Comparison of ENCODE assay signal across 8 mouse cellular contexts in genomic region chr1:133492291-133492985, GRCm38 (mm10).
DNase-seq lines count a peak whose midpoint lies in the region; ATAC-seq and TF ChIP-seq lines count a peak whose summit lies in the region.

No protein-coding gene starts in this region.

- TF ChIP-seq CTCF in liver, adult 2 months (IDR thresholded peaks at IDR 0.05; ENCODE audit: low read depth, low read length), result 0 out of 2 replicates have a peak, but pooled peaks have one; percentile 2

- H3K27ac ChIP-seq in liver, adult 2 months (replicated peaks; ENCODE audit: insufficient read depth, low read depth, low read length), result no peak overlapping the region; the same call in 1 of the 2 replicates

- TF ChIP-seq POLR2A in liver, adult 2 months (IDR thresholded peaks at IDR 0.05; ENCODE audit: extremely low read depth, insufficient read depth, low read length), result no peak
- no peak for TF ChIP-seq POLR2A in myocyte (IDR thresholded peaks at IDR 0.05; ENCODE audit: insufficient read length, low read depth)

- DNase-seq in ES-CJ7 (ENCODE audit: low read depth, low spot score), result peak; percentile 98
- peak; percentile 82 for DNase-seq in embryo, embryonic 10 days (ENCODE audit: low spot score)
- peak; percentile 37 to 38 for DNase-seq in heart, adult 9 months (ENCODE audit: low spot score in 2 of 2)
- peak; percentile 16 to 55 for DNase-seq in kidney, postnatal 25 days
- DNase-seq in liver, adult 2 months (ENCODE audit: extremely low read depth, low read depth, low spot score), result no peak
- peak; percentile 39 for DNase-seq in thymus, postnatal 14 days

- no peaks in the 10 kb centered on the region for H3K79me2 ChIP-seq in liver, adult 2 months (ENCODE audit: control insufficient read depth, insufficient read depth, low read length)
- H3K79me2 ChIP-seq in myocyte (ENCODE audit: control insufficient read depth, insufficient read depth), result no peaks in the 10 kb centered on the region

- peak overlapping the region; percentile 45 for H3K9ac ChIP-seq in liver, adult 2 months (ENCODE audit: low read depth, low read length)

- H3K4me2 ChIP-seq in myocyte (ENCODE audit: low read depth), result peak overlapping the region; percentile 38

- H3K4me3 ChIP-seq in liver, adult 2 months (ENCODE audit: insufficient read depth, low read depth, low read length), result no peak overlapping the region
- no peak overlapping the region for H3K4me3 ChIP-seq in myocyte

- WGBS in liver, adult 2 months, result 35% methylated on average over 11 of the region's 11 CpGs

- H3K27me3 ChIP-seq in liver, adult 2 months (ENCODE audit: control insufficient read depth, insufficient read depth, low read length), result no peaks in the 10 kb centered on the region
- no peaks in the 10 kb centered on the region for H3K27me3 ChIP-seq in myocyte (ENCODE audit: control insufficient read depth, insufficient read depth, insufficient read length)

- no peak for ATAC-seq in erythroid progenitor cell, adult 5-6 weeks (replicated peaks; ENCODE audit: low FRiP score, poor library complexity, severe bottlenecking)

- no peaks in the 10 kb centered on the region for H3K36me3 ChIP-seq in liver, adult 2 months (ENCODE audit: control insufficient read depth, insufficient read depth, low read length)
- H3K36me3 ChIP-seq in myocyte (ENCODE audit: control insufficient read depth, insufficient read depth), result no peaks in the 10 kb centered on the region

- H3ac ChIP-seq in myocyte (ENCODE audit: control insufficient read depth, insufficient read length), result no peak overlapping the region

- H3K4me1 ChIP-seq in liver, adult 2 months (ENCODE audit: control insufficient read depth, insufficient read depth, low read length), result no peaks in the 10 kb centered on the region

TF ChIP-seq in myocyte, 11 proteins besides CTCF, POLR2A, EP300 and RAD21:
- TF ChIP-seq MAX (IDR thresholded peaks at IDR 0.05; ENCODE audit: low read depth) (no peak), TCF3 (IDR thresholded peaks at IDR 0.05; ENCODE audit: insufficient read length, low read depth) (no peak), SRF (IDR thresholded peaks at IDR 0.05; ENCODE audit: control insufficient read depth, insufficient read length, low read depth) (no peak), CEBPB (IDR thresholded peaks at IDR 0.05; ENCODE audit: insufficient read depth, poor library complexity, severe bottlenecking) (no peak), POLR2AphosphoS2 (IDR thresholded peaks at IDR 0.05; ENCODE audit: insufficient read length, low read depth) (no peak), USF1 (IDR thresholded peaks at IDR 0.05; ENCODE audit: low read depth) (no peak), TCF12 (IDR thresholded peaks at IDR 0.05; ENCODE audit: insufficient read depth, poor library complexity, severe bottlenecking) (no peak), REST (IDR thresholded peaks at IDR 0.05; ENCODE audit: insufficient read depth, insufficient read length) (no peak), E2F4 (IDR thresholded peaks at IDR 0.05; ENCODE audit: insufficient read depth) (no peak), MYOG (IDR thresholded peaks at IDR 0.05; ENCODE audit: control insufficient read depth in 1 of 3, insufficient read depth in 1 of 3, insufficient read length in 2 of 3, low read depth in 2 of 3) (no peak), MYOD1 (IDR thresholded peaks at IDR 0.05; ENCODE audit: control insufficient read depth in 1 of 3, insufficient read length in 2 of 3, low read depth in 2 of 3) (no peak)
